Mouse (Mus musculus) heart, embryonic 14.5 days (tissue): ENCODE results near the gene Pappa. TPM values are rescaled to one million over a fixed set of nuclear protein-coding genes. Genes with fewer than 3 reads are reported as not detected.

ENCODE experiments used
- ATAC-seq: fragments of 200-750 bp; cut with Nextera tagmentation; 2 replicates; pipeline ENCODE4 v1.8.0; 2017; ENCODE audit warnings: low read depth, moderate TSS enrichment; ENCODE audit not compliant: insufficient number of reproducible peaks, insufficient read depth, low FRiP score
- H3K27ac ChIP-seq, 2 experiments: fragments of 200-500 bp in 1 of 2; fragments of 300-500 bp in 1 of 2; sonication (generic) in 1 of 2; replicated peaks in 1 of 2; 2 replicates each; pipeline ENCODE4 v1.5.1; 2012 to 2014; ENCODE audit warnings: low read depth in 2 of 2, low read length in 2 of 2, control low read depth in 1 of 2, mild to moderate bottlenecking in 1 of 2, mixed read lengths in 1 of 2; ENCODE audit not compliant: control insufficient read depth in 1 of 2, insufficient read depth in 1 of 2
- H3K27me3 ChIP-seq: fragments of 300-500 bp; sonication (generic); 2 replicates; pipeline ENCODE4 v1.6.1; 2014; ENCODE audit warnings: mild to moderate bottlenecking, low read length, control low read depth; ENCODE audit not compliant: control insufficient read depth, insufficient read depth
- H3K36me3 ChIP-seq: fragments of 300-500 bp; sonication (generic); 2 replicates; pipeline ENCODE4 v1.6.1; 2014; ENCODE audit warnings: mild to moderate bottlenecking, control low read depth, low read length, mixed read lengths; ENCODE audit not compliant: control insufficient read depth, insufficient read depth
- H3K4me1 ChIP-seq, 2 experiments: fragments of 200-500 bp in 1 of 2; fragments of 300-500 bp in 1 of 2; sonication (generic) in 1 of 2; 2 replicates each; pipeline ENCODE4 v1.6.1; 2012 to 2014; ENCODE audit warnings: low read length in 2 of 2, control low read depth in 1 of 2, mixed read lengths in 1 of 2; ENCODE audit not compliant: control insufficient read depth in 2 of 2, insufficient read depth in 2 of 2
- H3K4me2 ChIP-seq: fragments of 300-500 bp; sonication (generic); 2 replicates; pipeline ENCODE4 v1.6.1; 2014; ENCODE audit warnings: mild to moderate bottlenecking, low read length
- H3K4me3 ChIP-seq, 2 experiments: fragments of 200-500 bp in 1 of 2; fragments of 300-500 bp in 1 of 2; sonication (generic) in 1 of 2; 2 replicates each; pipeline ENCODE4 v1.5.1; 2012 to 2014; ENCODE audit warnings: low read length in 2 of 2, mild to moderate bottlenecking in 2 of 2, control low read depth in 1 of 2, low read depth in 1 of 2, moderate library complexity in 1 of 2; ENCODE audit not compliant: control insufficient read depth in 1 of 2, insufficient read depth in 1 of 2
- H3K9ac ChIP-seq: fragments of 300-500 bp; sonication (generic); 2 replicates; pipeline ENCODE4 v1.6.1; 2014; ENCODE audit warnings: mild to moderate bottlenecking, low read length
- H3K9me3 ChIP-seq: fragments of 300-500 bp; sonication (generic); 2 replicates; pipeline ENCODE4 v1.6.1; 2016; ENCODE audit warnings: low read length, control low read depth; ENCODE audit not compliant: control insufficient read depth
- WGBS: fragments of 180-500 bp; shearing (Covaris S2); extraction: QIAGEN DNeasy Blood & Tissue Kit; methylation state at CpG from one replicate; pipeline ENCODE4 v1.1.7; 2014; 5-methylcytosine and 5-hydroxymethylcytosine counted together
- polyA plus RNA-seq: library from polyadenylated mRNA; unstranded; fragments of >200 nt; fragmentation: Nextera tagmentation; extraction: Ambion mirVana; gene quantifications from 2 replicates; pipeline ENCODE4 v1.2.1, GENCODE M21; 2014

Gene Pappa
- polyA plus RNA-seq, 1 experiment from 2014 or later = 0.73 TPM

- no peak overlapping the region for H3K4me2 ChIP-seq
- no peak for ATAC-seq
- H3K9ac ChIP-seq = no peak overlapping the region
- no peaks in the 10 kb centered on the region for H3K27me3 ChIP-seq
- no peaks in the 10 kb centered on the region for H3K4me1 ChIP-seq
- WGBS = 86% methylated on average over 3 of the region's 3 CpGs
- H3K27ac ChIP-seq = no peak overlapping the region
- no peaks in the 10 kb centered on the region for H3K9me3 ChIP-seq
- H3K36me3 ChIP-seq = no peaks in the 10 kb centered on the region
- no peak overlapping the region for H3K4me3 ChIP-seq
These were observed 12.6 kb downstream of the Pappa start for GRCm38 (mm10) chr4:65136541-65136940.

DNA sequence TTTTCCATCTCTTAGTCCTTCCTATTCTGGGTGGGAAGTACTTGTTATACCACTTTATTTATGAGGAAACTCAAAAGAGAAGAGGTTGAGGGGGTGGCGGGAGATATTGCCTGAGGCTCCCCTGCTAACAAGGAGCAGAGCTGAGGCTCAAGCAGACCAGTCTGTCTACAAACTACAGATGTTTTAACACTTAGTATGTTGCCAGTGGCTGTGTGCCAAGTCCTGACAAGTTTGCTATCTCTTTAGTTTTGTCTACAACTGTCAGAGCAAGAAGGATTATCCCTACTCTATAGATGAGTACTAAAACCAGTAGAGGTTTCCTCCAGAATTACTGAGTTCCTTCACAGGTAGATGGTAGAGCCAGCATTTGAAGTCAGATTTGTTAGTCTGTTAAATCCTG is 23.0 kb downstream of the Pappa start:
- Histone ChIP-seq H3K36me3 (no peaks in the 10 kb centered on the region), H3K27ac (no peak overlapping the region), H3K9ac (no peak overlapping the region), H3K9me3 (no peaks in the 10 kb centered on the region), H3K4me1 (no peaks in the 10 kb centered on the region), H3K27me3 (no peaks in the 10 kb centered on the region), H3K4me2 (no peak overlapping the region), H3K4me3 (no peak overlapping the region)
- no peak for ATAC-seq
- 33% methylated on average over 1 of the region's 1 CpGs for WGBS

DNA sequence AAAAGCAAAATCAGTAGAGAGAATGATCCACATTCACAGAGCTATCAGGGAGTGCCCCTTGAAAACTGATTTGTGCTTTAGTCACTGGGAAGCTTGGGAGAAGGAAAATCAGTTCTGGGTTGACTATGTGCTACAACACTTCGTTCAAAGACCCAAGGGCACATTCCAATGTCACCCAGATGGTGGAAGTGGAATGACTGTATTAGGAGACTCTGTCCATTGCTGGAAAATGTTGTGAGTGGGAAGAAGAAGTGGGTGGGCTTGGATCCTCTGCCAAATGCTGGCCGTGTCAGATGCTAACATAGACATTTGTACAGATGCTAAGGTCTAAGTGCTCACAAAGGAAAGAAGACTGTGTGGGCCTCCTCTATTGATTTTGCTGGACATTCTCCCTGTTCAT is 29.6 kb downstream of the Pappa start:
- no peak for ATAC-seq
- H3K9ac ChIP-seq = no peak overlapping the region
- H3K36me3 ChIP-seq = no peaks in the 10 kb centered on the region
- H3K4me2 ChIP-seq = no peak overlapping the region
- no peaks in the 10 kb centered on the region for H3K9me3 ChIP-seq
- no peak overlapping the region for H3K27ac ChIP-seq
- 45% methylated on average over 2 of the region's 2 CpGs for WGBS
- peaks cover 0 to 3% of the 10 kb centered on the region in 2 experiments; a peak in 2 of 4 replicates for H3K4me1 ChIP-seq
- H3K4me3 ChIP-seq = no peak overlapping the region
- no peaks in the 10 kb centered on the region for H3K27me3 ChIP-seq

DNA sequence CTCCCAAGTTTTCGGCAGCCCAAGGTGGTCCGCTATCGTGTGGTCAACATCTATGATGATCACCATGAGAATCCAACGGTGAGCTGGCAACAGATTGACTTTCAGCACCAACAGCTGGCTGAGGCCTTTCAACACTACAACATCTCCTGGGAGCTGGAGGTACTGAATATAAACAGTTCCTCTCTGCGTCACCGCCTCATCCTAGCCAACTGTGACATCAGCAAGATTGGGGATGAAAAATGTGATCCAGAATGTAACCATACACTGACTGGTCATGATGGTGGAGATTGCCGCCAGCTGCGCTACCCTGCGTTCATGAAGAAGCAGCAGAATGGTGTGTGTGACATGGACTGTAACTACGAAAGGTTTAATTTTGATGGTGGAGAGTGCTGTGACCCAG is 32.3 kb downstream of the Pappa start:
- Histone ChIP-seq H3K4me3 (no peak overlapping the region), H3K36me3 (no peaks in the 10 kb centered on the region), H3K9ac (no peak overlapping the region), H3K4me1 (peaks cover 8 to 12% of the 10 kb centered on the region in 2 experiments; a peak in 3 of 4 replicates), H3K4me2 (no peak overlapping the region), H3K27ac (no peak overlapping the region), H3K9me3 (no peaks in the 10 kb centered on the region), H3K27me3 (no peaks in the 10 kb centered on the region)
- WGBS = 84% methylated on average over 10 of the region's 10 CpGs
- ATAC-seq = no peak

- Histone ChIP-seq H3K4me2 (no peak overlapping the region), H3K9ac (no peak overlapping the region), H3K27ac (no peak overlapping the region; a peak in 1 of 4 replicates), H3K4me3 (no peak overlapping the region), H3K27me3 (no peaks in the 10 kb centered on the region), H3K9me3 (no peaks in the 10 kb centered on the region), H3K4me1 (peaks cover 8 to 12% of the 10 kb centered on the region in 2 experiments; a peak in 3 of 4 replicates), H3K36me3 (no peaks in the 10 kb centered on the region)
- 72% methylated on average over 3 of the region's 3 CpGs for WGBS
- no peak for ATAC-seq
These were observed 34.7 kb downstream of the Pappa start for GRCm38 (mm10) chr4:65158651-65159050.

GRCm38 (mm10) chr4:65159481-65159880 is 35.5 kb downstream of the Pappa start:
- no peak for ATAC-seq
- H3K4me3 ChIP-seq = no peak overlapping the region
- 24% methylated on average over 5 of the region's 5 CpGs for WGBS
- H3K4me1 ChIP-seq = peaks cover 8 to 12% of the 10 kb centered on the region in 2 experiments; a peak in 3 of 4 replicates
- H3K9ac ChIP-seq = no peak overlapping the region
- H3K27me3 ChIP-seq = no peaks in the 10 kb centered on the region
- no peaks in the 10 kb centered on the region for H3K9me3 ChIP-seq
- no peaks in the 10 kb centered on the region for H3K36me3 ChIP-seq
- H3K27ac ChIP-seq = peak overlapping the region; percentile 39 to 45; a peak in 3 of 4 replicates
- no peak overlapping the region for H3K4me2 ChIP-seq

GRCm38 (mm10) chr4:65163698-65164097 is 39.7 kb downstream of the Pappa start:
- no peak overlapping the region for H3K4me2 ChIP-seq
- H3K9ac ChIP-seq = no peak overlapping the region
- 64% methylated on average over 3 of the region's 3 CpGs for WGBS
- no peaks in the 10 kb centered on the region for H3K27me3 ChIP-seq
- H3K4me3 ChIP-seq = no peak overlapping the region
- H3K36me3 ChIP-seq = no peaks in the 10 kb centered on the region
- no peak for ATAC-seq
- H3K27ac ChIP-seq = no peak overlapping the region
- H3K4me1 ChIP-seq = peaks cover 4 to 12% of the 10 kb centered on the region in 2 experiments; a peak in 3 of 4 replicates
- no peaks in the 10 kb centered on the region for H3K9me3 ChIP-seq

GRCm38 (mm10) chr4:65166288-65166835 is 42.4 kb downstream of the Pappa start:
- no peak for ATAC-seq
- 77% methylated on average over 3 of the region's 3 CpGs for WGBS

More at GRCm38 (mm10) chr4:65166288-65166835, 42.4 kb downstream of the Pappa start:
- no peaks in the 10 kb centered on the region; a peak in 1 of 4 replicates for H3K4me1 ChIP-seq
- no peak overlapping the region for H3K9ac ChIP-seq
- no peak overlapping the region for H3K4me3 ChIP-seq
- no peak overlapping the region for H3K27ac ChIP-seq
- H3K9me3 ChIP-seq = no peaks in the 10 kb centered on the region
- no peaks in the 10 kb centered on the region for H3K27me3 ChIP-seq
- no peak overlapping the region for H3K4me2 ChIP-seq
- H3K36me3 ChIP-seq = no peaks in the 10 kb centered on the region
